Mouse (Mus musculus) effector memory CD4-positive, alpha-beta T cell, adult 7 months (primary cell): ENCODE measurements around the gene Riiad1. TPM values are rescaled to one million over a fixed set of nuclear protein-coding genes. Genes with fewer than 3 reads are reported as not detected.

Experiments
- polyA plus RNA-seq: library from polyadenylated mRNA; unstranded; fragments of 100-300 nt; shearing (Covaris generic); gene quantifications from one replicate; pipeline ENCODE4 v1.2.1, GENCODE M21; 2017

Riiad1 gene
- polyA plus RNA-seq = not detected

DNA sequence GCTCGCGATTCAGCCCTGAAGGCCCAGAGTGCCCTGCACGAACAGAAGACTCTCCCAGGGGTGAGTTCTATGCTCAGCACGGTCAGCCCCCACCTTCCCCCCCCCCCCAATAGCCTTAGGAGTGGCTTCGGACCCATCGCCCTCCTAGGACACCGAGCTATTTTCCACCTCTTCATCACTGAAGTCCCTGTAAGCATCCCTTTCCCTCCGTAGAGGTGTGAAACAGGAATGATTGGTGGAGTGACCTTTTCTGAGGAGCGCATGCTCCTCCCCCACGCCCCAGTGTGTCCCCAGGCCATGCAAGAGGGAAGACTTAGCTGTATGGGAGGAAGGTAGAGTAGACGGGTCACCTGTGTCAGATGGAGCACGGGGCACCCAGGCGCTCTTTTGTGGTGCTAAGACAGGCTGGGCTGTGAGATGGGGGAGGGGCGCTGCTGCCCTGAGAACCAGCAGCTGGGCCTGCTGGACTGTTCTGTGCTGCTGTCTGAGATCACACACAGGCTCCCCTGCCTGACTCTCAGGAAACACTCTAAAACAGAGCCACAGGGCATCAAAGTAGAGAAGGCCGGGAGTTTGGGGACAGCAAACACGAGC is at the start of gene Riiad1:
TSS of gene Riiad1 (minus strand) at position 51 of the 594 bp plus-strand sequence.

DNA sequence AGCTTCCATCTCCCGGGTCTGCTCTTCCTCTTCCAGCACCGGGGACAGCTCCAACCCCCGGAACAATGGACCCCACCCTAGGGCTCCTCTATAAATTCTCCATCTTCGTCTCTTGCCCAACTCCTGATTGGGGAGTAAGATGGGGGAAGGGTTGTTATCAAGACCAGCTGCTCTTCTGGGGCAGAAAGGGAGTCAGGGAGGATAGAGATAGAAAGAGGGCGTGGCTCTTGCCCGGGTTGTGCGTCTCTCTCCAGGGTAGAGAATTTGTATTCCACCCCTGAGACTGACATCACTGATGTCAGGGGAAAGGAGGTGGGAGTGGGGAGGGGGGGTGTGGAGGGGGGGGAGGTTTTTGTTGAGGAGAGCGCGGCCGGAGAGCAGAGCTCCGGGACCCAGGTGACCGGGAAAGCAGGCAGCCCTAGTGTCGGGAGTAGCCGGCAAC is 2.1 kb downstream of the Riiad1 start, which contains the start of gene Celf3:
TSS of gene Celf3 (plus strand) at position 315 of the 442 bp plus-strand sequence.

DNA sequence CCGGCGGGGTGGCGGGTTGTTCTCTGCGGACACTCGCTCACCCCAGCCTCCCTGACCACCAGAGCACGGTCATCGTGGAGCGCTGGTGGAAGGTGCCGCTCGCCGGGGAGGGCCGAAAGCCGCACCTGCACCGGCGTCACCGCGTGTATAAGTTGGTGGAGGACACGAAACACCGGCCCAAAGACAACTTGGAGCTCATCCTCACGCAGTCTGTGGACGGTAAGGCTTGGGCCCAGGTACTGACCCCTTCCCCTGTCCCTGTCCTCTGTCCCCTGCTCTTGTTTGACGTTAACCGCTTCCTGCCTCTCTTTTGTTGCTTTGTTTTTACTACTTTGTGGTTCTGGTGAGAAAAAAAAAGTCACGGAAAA is 36.6 kb downstream of the Riiad1 start, which contains the start of gene Oaz3:
TSS of gene Oaz3 (minus strand) at position 319 of the 368 bp plus-strand sequence.

DNA sequence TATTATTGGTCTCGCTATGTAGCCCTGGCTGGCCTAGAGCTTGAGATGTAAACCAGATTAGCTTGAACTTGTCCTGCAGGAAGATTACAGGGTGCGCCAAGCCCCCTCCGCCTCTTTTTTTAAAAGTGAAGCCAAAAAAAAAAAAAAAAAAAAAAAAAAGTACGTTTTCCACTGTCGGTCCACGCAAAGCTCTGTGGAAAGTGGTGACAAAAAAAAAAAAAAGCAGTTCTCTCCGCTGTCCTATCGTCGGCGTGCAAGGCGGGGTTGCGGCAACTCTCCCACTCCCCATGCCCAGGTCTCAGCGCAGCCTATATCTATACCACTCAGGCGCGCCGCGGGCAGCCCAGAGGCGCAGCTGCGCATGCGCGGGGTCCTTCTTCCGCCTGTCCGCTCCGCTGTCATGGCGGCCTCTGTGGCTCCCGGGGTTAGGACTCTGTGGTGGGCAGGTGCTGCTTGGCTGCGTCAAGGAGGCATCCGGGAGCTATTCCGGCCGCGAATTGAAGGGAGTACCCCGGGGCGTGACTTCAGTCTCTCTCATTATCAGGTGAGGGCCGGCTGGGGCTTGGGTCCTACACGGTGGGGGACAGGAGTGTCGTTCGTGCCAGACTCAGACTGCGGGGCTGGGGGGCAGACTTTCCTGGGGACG is 37.1 kb downstream of the Riiad1 start, which contains the start of gene Mrpl9:
TSS of gene Mrpl9 (plus strand) at position 368 of the 646 bp plus-strand sequence.

Other genes with a start within 250 kb of the Riiad1 start
- gene Gm4778, start 216.3 kb downstream of the Riiad1 start, polyA plus RNA-seq = not detected
- gene Them4, start 170.3 kb downstream of the Riiad1 start, polyA plus RNA-seq = 2.7 TPM
- gene Them5, start 138.2 kb downstream of the Riiad1 start, polyA plus RNA-seq = not detected
- gene C2cd4d, start 117.9 kb downstream of the Riiad1 start, polyA plus RNA-seq = not detected
- not detected for gene Rorc, start 107.5 kb downstream of the Riiad1 start, polyA plus RNA-seq
- gene Lingo4, start 81.8 kb downstream of the Riiad1 start, polyA plus RNA-seq = not detected
- gene Tdrkh, start 67.1 kb downstream of the Riiad1 start, polyA plus RNA-seq = 0.85 TPM
- 63.0 TPM for gene Mrpl9, start 37.0 kb downstream of the Riiad1 start, polyA plus RNA-seq
- 2.0 TPM for gene Oaz3, start 36.4 kb downstream of the Riiad1 start, polyA plus RNA-seq
- 2.7 TPM for gene Celf3, start 2.0 kb downstream of the Riiad1 start, polyA plus RNA-seq
- 10.6 TPM for gene Snx27, start 102.4 kb upstream of the Riiad1 start, polyA plus RNA-seq
- not detected for gene Gm10972, start 162.8 kb upstream of the Riiad1 start, polyA plus RNA-seq
- 3.3 TPM for gene Tuft1, start 178.5 kb upstream of the Riiad1 start, polyA plus RNA-seq
- not detected for gene Selenbp2, start 213.2 kb upstream of the Riiad1 start, polyA plus RNA-seq